Mouse (Mus musculus): ENCODE results near the gene Vps26c. TPM values are rescaled to one million over a fixed set of nuclear protein-coding genes. Genes with fewer than 3 reads are reported as not detected.
"Not testable (repeated sequence)": the region's sequence is repeated elsewhere in the genome, so short reads cannot be mapped to it uniquely, and the experiment has no call there.

Vps26c gene
- polyA plus RNA-seq, 1 experiment from 2014 or later, result 53.3 TPM

DNA sequence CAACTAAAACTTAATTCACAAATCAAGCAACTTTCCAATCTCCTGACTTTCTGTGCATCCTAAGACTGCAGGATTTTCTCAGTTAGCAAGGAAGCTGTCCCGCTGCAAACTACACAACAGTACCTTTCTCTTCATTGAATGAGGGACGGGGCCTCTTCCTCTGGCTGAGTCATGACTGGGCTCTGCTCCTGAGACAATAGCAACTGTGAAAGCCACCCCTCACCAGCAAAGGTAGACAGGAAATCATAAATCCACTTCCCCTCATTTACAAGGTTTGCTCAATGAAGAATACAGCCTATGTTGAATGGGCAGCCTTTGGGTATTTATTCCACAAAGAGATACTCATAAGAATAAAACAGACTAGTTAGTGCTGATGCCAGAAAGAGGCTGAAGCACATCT lies 16.6 kb downstream of the Vps26c start:
- H3K4me1 ChIP-seq, result no peaks in the 10 kb centered on the region
- H3K4me3 ChIP-seq (replicated peaks), result no peak overlapping the region
- H3K36me3 ChIP-seq (replicated peaks), result peaks cover 49% of the 10 kb centered on the region
- H3K9me3 ChIP-seq, result no peaks in the 10 kb centered on the region
- H3K9ac ChIP-seq, result no peak overlapping the region
- no peak overlapping the region for H3K27ac ChIP-seq
- no peak for ATAC-seq (ENCODE audit: low FRiP score)
- H3K27me3 ChIP-seq, result no peaks in the 10 kb centered on the region
- 76% methylated on average over 2 of the region's 2 CpGs for WGBS
- H3K4me2 ChIP-seq, result no peak overlapping the region

- no peak overlapping the region for H3K4me3 ChIP-seq (replicated peaks)
- ATAC-seq (ENCODE audit: low FRiP score), result no peak
These were observed 17.9 kb downstream of the Vps26c start for GRCm38 (mm10) chr16:94508769-94509168.

GRCm38 (mm10) chr16:94507071-94507470 lies 19.6 kb downstream of the Vps26c start:
- no peak for ATAC-seq (ENCODE audit: low FRiP score)
- Histone ChIP-seq H3K9ac (no peak overlapping the region), H3K9me3 (no peaks in the 10 kb centered on the region), H3K27me3 (no peaks in the 10 kb centered on the region), H3K4me1 (no peaks in the 10 kb centered on the region), H3K4me2 (no peak overlapping the region), H3K4me3 (replicated peaks) (no peak overlapping the region), H3K36me3 (replicated peaks) (peaks cover 74% of the 10 kb centered on the region), H3K27ac (no peak overlapping the region)
- 98% methylated on average over 2 of the region's 2 CpGs for WGBS

More at GRCm38 (mm10) chr16:94508769-94509168, 17.9 kb downstream of the Vps26c start:
- WGBS, result 92% methylated on average over 8 of the region's 8 CpGs
- no peaks in the 10 kb centered on the region for H3K27me3 ChIP-seq
- H3K9ac ChIP-seq, result no peak overlapping the region
- no peak overlapping the region for H3K27ac ChIP-seq
- H3K9me3 ChIP-seq, result no peaks in the 10 kb centered on the region
- H3K4me2 ChIP-seq, result no peak overlapping the region
- H3K36me3 ChIP-seq (replicated peaks), result peaks cover 61% of the 10 kb centered on the region
- no peaks in the 10 kb centered on the region for H3K4me1 ChIP-seq

- 89% methylated on average over 5 of the region's 5 CpGs for WGBS
- Histone ChIP-seq H3K4me3 (replicated peaks) (no peak overlapping the region), H3K27ac (no peak overlapping the region), H3K36me3 (replicated peaks) (peaks cover 77% of the 10 kb centered on the region), H3K27me3 (no peaks in the 10 kb centered on the region), H3K9me3 (no peaks in the 10 kb centered on the region), H3K9ac (no peak overlapping the region), H3K4me2 (no peak overlapping the region), H3K4me1 (no peaks in the 10 kb centered on the region)
- no peak for ATAC-seq (ENCODE audit: low FRiP score)
These were observed 22.4 kb downstream of the Vps26c start for GRCm38 (mm10) chr16:94504192-94504591.

- Histone ChIP-seq H3K4me3 (replicated peaks) (no peak overlapping the region), H3K9me3 (no peaks in the 10 kb centered on the region), H3K4me1 (no peaks in the 10 kb centered on the region), H3K27me3 (no peaks in the 10 kb centered on the region), H3K36me3 (replicated peaks) (peaks cover 66% of the 10 kb centered on the region), H3K27ac (no peak overlapping the region), H3K4me2 (no peak overlapping the region), H3K9ac (no peak overlapping the region)
- ATAC-seq (ENCODE audit: low FRiP score), result no peak
- WGBS, result 88% methylated on average over 5 of the region's 5 CpGs
These were observed 28.7 kb downstream of the Vps26c start for GRCm38 (mm10) chr16:94497911-94498310.

- H3K4me1 ChIP-seq; H3K27ac ChIP-seq; ATAC-seq (ENCODE audit: low FRiP score); H3K4me3 ChIP-seq (replicated peaks); H3K9ac ChIP-seq; H3K27me3 ChIP-seq; H3K4me2 ChIP-seq; H3K9me3 ChIP-seq: not testable (repeated sequence)
- peaks cover 62% of the 10 kb centered on the region for H3K36me3 ChIP-seq (replicated peaks)
- WGBS, result 97% methylated on average over 7 of the region's 7 CpGs
These were observed 29.5 kb downstream of the Vps26c start for GRCm38 (mm10) chr16:94497176-94497575.

DNA sequence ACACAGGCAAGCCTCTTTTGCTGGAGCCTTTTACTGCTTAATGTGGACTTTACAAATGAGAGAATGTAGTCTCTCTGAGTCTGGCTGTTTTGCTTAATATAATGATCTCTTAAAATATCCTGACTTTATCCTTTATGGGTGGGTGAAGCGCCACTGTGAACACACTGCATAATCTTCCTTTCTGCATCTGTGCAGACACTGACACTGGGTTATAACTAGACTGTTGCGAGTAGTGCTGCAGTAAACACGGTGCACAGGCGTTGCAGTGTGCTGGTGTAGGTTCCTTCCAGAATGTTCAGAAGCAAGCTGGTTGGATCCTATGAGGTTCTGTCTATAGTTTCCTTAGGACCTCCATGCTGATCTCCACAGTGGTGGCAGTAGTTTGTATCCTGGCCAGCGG lies 37.3 kb downstream of the Vps26c start:
- WGBS, result 89% methylated on average over 5 of the region's 5 CpGs
- H3K27me3 ChIP-seq, result no peaks in the 10 kb centered on the region
- no peak for ATAC-seq (ENCODE audit: low FRiP score)

DNA sequence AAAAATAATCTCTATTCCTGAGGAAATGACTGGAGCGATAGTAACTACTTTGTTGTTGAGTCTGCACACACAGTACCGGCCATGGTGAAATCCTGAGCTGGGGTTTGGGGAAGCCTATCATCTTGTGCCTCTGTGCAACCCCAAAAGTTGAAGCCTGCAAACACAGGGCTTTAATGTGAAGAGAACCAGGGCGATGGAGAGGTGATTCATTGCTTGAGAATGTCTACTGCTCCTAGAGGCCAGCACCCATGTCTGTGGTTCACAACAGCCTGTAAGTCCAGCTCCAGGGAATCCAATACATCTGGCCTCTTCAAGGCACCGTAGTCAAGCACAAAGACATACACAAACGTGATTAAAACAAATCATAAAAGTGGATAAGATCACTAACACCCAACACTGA lies 39.3 kb downstream of the Vps26c start:
- WGBS, result 85% methylated on average over 5 of the region's 5 CpGs
- no peaks in the 10 kb centered on the region for H3K9me3 ChIP-seq

More for the DNA sequence above, 37.3 kb downstream of the Vps26c start:
- H3K9ac ChIP-seq, result no peak overlapping the region
- no peak overlapping the region for H3K4me3 ChIP-seq (replicated peaks)
- H3K4me1 ChIP-seq, result no peaks in the 10 kb centered on the region
- no peaks in the 10 kb centered on the region for H3K36me3 ChIP-seq (replicated peaks)
- H3K4me2 ChIP-seq, result no peak overlapping the region
- no peaks in the 10 kb centered on the region for H3K9me3 ChIP-seq
- H3K27ac ChIP-seq, result no peak overlapping the region

DNA sequence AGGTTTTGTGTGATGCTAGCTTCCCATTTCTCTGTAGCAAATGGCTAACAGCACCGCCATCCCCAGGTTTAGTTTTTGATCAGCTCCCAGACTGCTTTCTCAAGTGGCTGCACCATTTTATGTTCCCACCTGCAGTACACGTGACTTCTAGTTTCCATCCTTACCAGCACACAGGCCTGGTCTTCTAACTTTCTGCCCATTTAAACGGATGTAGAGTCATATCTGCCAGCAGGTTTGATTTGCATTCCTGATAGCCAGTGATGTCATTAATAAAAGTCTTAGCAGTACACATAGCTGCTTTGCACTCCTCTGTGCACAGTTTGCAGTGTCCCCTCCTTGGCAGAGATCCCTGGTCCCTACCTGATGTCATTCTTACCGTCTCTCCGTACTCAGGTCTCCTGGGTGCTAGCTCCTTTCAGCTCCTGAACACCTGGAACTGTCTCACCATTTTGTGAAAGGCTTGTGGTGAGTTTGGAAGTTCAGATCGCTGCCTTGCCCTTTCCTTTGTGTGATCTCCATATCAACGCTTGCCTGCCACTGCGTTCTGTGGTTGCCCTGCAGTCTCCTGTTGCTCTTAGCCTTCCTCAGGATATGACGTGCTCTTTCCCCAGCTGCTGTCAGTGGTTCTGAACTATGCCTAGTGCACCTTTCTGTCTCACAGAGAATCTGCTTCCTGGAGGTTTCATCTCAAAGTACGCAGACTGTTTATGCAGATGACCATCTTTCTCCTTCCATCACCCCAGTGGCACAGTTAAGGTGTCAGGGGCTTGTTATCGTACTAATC lies 41.7 kb downstream of the Vps26c start:
- Histone ChIP-seq H3K36me3 (replicated peaks) (no peaks in the 10 kb centered on the region), H3K4me1 (no peaks in the 10 kb centered on the region), H3K4me2 (no peak overlapping the region), H3K27ac (no peak overlapping the region), H3K27me3 (no peaks in the 10 kb centered on the region), H3K9ac (no peak overlapping the region), H3K4me3 (replicated peaks) (no peak overlapping the region), H3K9me3 (no peaks in the 10 kb centered on the region)
- WGBS, result 81% methylated on average over 11 of the region's 11 CpGs
- ATAC-seq (ENCODE audit: low FRiP score), result no peak

More for the DNA sequence above, 39.3 kb downstream of the Vps26c start:
- Histone ChIP-seq H3K36me3 (replicated peaks) (no peaks in the 10 kb centered on the region), H3K27me3 (no peaks in the 10 kb centered on the region), H3K4me3 (replicated peaks) (no peak overlapping the region), H3K27ac (no peak overlapping the region), H3K4me2 (no peak overlapping the region), H3K9ac (no peak overlapping the region), H3K4me1 (no peaks in the 10 kb centered on the region)
- ATAC-seq (ENCODE audit: low FRiP score), result no peak

- H3K27ac ChIP-seq, result peak overlapping the region; percentile 65
- no peaks in the 10 kb centered on the region for H3K27me3 ChIP-seq
- H3K36me3 ChIP-seq (replicated peaks), result peaks cover 43% of the 10 kb centered on the region
- no peak overlapping the region for H3K4me2 ChIP-seq
- no peak overlapping the region for H3K4me3 ChIP-seq (replicated peaks)
- no peaks in the 10 kb centered on the region for H3K9me3 ChIP-seq
- H3K4me1 ChIP-seq, result peaks cover 2% of the 10 kb centered on the region; the same call in 1 of the 2 replicates
- no peak for ATAC-seq (ENCODE audit: low FRiP score)
- WGBS, result 79% methylated on average over 11 of the region's 11 CpGs
- no peak overlapping the region for H3K9ac ChIP-seq
These were observed 53.4 kb downstream of the Vps26c start for GRCm38 (mm10) chr16:94473086-94473822.

- WGBS, result 51% methylated on average over 8 of the region's 8 CpGs
- Histone ChIP-seq H3K4me1 (peaks cover 2% of the 10 kb centered on the region; the same call in 1 of the 2 replicates), H3K36me3 (replicated peaks) (peaks cover 46% of the 10 kb centered on the region), H3K9ac (no peak overlapping the region), H3K27ac (peak overlapping the region; percentile 65), H3K27me3 (no peaks in the 10 kb centered on the region), H3K9me3 (no peaks in the 10 kb centered on the region), H3K4me2 (no peak overlapping the region), H3K4me3 (replicated peaks) (no peak overlapping the region)
- ATAC-seq (ENCODE audit: low FRiP score), result peak; percentile 68; the same call in 1 of the 2 replicates
These were observed 54.1 kb downstream of the Vps26c start for GRCm38 (mm10) chr16:94472515-94472951.

DNA sequence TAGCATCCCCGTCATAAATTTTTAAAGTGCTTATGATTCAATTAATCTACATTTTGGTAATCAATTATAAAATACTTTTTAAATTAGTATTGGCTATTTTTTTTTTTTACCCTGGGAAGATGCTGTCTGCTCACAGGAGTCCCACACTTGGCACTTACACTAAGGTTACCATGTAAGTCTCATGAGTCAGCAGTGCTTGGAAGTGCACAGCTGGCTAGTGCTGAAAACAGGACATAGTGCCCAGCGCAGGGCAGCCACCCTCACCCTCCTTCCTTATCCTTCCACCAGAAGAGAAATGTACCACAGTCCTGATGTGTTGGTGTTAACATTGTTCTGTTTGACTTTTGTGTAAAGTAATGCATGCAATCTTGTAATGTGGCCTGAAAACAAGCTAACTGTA lies 58.2 kb downstream of the Vps26c start:
- 95% methylated on average over 2 of the region's 2 CpGs for WGBS
- no peak overlapping the region for H3K9ac ChIP-seq
- H3K36me3 ChIP-seq (replicated peaks), result peaks cover 81% of the 10 kb centered on the region
- H3K4me3 ChIP-seq (replicated peaks), result no peak overlapping the region
- H3K4me1 ChIP-seq, result peaks cover 2% of the 10 kb centered on the region; the same call in 1 of the 2 replicates
- H3K27ac ChIP-seq, result no peak overlapping the region
- H3K9me3 ChIP-seq, result no peaks in the 10 kb centered on the region
- H3K4me2 ChIP-seq, result no peak overlapping the region
- no peaks in the 10 kb centered on the region for H3K27me3 ChIP-seq
- ATAC-seq (ENCODE audit: low FRiP score), result no peak

All from forebrain, embryonic 12.5 days (tissue).